Mouse (Mus musculus) adrenal gland, postnatal 4 days (tissue): Measurements from ENCODE around the gene Gtdc1. TPM values are rescaled to one million over a fixed set of nuclear protein-coding genes. Genes with fewer than 3 reads are reported as not detected.

Source experiments
- DNase-seq, 2 experiments: peaks; one replicate each; pipeline ENCODE4 v3.0.0; 2021 to 2022; ENCODE audit warnings: low spot score in 2 of 2, mixed read lengths in 2 of 2
- total RNA-seq, 2 experiments: library from RNA; stranded (reverse); gene quantifications; 2 replicates each; pipeline ENCODE4 v1.2.3; 2021

The Gtdc1 gene
- total RNA-seq, 2 experiments from 2014 or later, result 23.9 to 28.1 TPM

DNA sequence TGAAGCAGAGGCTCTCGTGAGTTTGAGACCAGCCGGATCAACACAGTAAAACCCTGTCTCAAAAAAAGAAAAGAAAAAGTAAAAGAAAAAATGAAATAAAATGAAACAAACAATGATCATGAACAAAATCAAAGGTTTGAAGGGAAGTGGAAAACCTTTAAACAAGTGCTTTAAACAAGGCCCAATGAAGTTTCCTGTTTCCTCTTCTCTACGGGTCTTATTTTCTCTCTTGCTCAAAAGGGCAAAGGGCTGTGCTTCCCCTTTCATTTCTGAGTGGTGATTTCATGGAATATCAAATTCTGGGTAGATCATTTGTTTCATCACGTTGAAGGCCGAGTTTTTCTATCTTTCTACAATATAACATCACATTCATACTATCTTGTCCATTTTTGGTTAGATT lies 136.3 kb downstream of the Gtdc1 start:
- DNase-seq, result no peak

DNA sequence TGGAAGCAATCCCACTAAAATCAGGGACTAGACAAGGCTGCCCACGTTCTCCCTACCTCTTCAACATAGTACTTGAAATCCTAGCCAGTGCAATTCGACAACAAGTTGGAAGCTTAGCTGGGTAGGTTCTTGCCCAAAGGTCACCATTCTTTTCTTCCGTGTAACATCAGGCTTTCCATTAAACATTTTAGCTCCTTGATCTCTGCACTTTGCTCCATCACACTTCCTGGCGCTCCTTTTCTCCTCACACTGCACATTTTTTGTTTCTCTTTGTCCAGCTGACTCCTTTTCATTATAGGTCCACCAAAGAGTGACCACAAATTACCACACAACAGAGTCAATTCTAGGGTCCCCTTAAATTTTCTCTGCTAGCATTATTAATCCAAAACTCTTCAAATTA lies 144.7 kb downstream of the Gtdc1 start:
- DNase-seq, result no peak

DNA sequence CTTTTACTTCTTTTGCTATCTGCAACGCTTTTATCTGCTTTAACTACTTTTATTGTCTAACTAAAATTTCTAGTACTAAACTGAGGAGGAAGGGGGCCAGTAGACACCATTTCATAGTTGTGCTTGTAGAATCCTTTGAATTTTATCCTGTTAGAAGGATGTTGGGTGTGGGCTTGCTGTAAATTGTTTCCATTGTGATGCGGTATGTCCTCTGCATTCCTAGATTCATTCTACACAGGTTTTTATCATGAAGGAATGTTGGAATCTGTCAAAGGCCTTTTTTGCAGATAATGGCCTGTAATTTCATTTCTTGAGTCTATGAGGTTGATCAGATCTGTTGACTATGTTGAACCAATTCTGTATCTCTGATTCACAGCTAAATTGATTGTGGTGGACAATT lies 146.5 kb downstream of the Gtdc1 start:
- no peak for DNase-seq

DNA sequence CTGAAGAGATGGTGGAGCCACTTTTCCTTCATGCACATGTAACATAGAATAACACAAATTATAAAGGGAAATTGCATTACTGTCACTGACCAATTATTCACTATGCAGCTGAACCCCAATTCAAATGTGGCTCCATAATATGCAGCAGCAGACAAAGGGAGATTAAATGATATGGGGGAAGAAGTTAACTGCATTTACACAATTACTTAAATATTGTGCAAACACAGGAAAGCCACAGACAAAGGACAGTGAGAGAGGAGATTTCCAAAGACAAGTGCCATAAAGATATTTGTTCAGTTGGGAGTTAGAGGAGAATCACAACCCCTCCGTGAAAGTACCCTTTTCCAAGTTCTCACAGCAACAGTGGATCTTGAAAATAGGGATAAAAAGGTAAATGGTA lies 163.6 kb downstream of the Gtdc1 start:
- DNase-seq, result no peak

DNA sequence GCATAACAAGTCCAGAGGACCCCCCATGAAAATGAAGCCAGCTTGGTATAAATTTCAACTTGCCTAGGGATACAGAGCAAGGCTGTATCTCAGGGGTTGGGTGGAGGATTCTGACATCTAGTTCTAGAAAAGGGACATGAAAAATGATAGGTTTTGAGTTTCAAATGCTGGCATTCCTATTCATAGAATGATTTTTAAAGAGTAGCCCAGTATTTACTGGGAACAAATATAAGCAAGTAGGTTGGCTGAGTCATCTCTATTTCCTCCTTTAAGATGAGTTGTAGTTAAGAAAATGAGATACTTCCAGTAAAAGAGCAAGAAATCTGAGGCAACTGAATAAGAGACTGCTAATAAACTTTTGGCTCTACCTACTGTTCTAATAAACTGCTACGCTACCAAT lies 190.8 kb downstream of the Gtdc1 start:
- DNase-seq, result no peak

DNA sequence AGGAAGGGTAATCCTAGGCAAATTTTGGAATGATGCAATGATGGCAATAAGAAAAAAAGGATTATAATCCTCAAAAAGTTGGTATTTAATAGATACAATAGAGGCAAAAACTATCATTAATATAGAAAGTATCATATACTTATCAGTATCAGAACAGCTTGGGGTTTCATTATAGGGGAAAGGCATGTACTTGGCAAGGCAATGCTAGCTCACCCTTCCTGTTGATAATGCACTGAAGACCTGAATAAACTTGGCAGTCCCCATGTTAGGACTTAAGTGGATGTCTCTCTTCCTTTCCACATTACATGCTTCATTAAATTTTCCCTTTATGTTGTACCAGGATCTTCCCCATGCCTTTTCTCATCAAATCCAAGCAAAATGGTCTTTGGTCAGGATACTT lies 206.0 kb downstream of the Gtdc1 start:
- DNase-seq, result no peak

DNA sequence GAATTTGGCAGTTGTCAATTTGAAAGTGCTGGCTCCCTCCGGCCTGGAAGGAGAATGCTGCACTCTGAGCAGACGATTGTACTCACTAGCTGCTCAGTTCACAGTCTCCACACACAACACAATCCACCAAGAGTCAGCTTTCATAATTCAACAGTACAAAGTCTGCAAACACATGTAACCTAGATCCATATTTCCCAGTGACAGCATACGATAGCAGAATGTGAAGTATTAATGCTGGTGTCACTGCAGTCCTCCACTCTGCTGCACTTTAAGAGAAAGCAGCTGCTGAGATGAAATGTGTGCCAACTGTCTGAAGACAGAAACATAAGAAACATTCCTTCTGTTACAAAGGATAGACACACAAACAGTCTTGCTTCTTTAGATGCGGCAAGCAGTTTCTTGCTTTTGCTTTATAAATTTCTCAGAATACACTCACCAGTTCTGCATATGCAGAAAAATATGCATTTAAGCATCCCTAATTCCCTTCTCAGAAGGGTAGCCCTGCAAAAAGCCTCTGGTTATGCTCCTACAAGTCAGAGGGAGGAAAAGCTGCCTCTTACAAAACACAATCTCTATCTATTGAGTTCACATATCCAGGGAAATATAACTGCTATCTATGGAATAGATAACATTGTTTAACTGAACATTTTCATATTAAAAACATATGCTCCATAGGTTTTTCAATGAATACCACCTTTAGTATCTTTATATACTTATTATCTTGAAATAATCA lies 221.4 kb downstream of the Gtdc1 start:
- DNase-seq, result no peak

DNA sequence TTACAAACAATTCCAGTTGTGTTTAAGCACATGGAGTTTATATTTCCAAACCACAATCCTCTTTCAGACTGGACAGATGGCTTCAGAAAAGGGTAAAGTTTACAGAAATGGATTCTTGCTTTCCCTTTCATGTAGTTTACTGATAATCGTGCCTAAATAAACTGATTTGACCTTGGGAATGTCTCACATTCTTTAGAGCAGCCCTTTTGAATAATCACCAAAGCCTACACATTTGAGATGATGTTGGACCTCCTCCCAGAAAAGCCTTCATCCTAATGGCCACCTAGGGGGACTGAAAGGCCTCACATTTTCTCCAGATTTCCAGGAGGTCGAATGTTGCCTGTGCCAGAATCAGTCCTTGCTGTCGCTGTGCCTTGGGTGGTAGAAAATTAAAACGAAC lies 227.2 kb downstream of the Gtdc1 start:
- DNase-seq, result no peak

DNA sequence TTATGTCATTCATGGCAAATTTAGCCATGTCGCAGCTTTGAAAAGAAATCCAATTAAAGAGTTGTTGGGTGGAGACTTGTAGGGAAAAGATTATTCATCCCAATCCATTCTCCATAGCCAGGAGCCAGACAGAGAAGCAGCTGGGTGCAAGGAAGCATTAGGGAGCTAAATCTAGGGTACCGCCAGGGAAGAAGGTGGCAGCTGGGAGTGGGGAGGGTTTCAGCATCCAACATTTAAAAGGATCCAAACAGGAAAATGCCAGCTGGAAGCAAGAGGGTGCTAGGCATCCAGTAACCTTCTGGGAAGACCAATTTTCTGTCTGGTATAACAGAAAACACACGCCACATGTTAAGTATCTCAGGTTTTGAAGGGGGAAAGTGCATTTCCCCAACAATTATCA lies 231.0 kb downstream of the Gtdc1 start:
- DNase-seq, result no peak

DNA sequence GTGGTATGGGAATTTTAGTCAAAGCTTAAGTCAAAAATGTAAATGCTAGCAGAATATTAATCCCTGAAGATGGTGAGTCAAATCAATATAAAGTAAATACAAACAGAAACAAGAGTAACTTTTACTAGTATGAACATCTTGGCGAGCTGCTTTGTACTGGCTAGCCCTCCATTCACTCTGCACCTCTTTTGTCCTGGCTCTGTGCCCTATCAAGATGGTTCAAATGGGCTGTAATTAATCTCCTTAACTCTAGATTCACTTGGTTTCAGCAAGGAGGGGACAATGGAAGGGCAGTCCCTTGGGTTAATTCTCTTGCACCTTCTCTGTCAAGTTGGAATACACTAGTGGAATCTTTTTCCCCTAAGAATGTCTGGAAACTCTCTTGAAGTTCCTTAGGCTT lies 233.6 kb downstream of the Gtdc1 start:
- DNase-seq, result no peak

DNA sequence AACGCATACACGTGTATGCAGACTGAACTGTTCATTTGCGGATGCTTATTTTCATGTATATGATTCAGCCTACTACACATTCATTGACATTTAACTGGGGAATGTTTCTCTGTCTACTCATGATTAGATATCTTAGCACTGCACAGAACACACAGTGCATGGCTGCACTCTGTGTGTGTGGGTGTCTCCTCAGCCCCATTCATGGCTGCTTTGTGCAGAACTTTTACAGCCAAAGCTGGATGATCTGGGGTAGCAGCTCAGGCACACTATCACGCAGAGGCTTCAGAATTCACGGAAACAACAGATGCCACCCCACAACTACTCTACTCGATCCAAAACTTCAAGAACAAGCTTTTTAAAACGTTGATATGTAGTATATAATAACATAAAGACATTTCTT lies 263.4 kb downstream of the Gtdc1 start:
- no peak for DNase-seq

DNA sequence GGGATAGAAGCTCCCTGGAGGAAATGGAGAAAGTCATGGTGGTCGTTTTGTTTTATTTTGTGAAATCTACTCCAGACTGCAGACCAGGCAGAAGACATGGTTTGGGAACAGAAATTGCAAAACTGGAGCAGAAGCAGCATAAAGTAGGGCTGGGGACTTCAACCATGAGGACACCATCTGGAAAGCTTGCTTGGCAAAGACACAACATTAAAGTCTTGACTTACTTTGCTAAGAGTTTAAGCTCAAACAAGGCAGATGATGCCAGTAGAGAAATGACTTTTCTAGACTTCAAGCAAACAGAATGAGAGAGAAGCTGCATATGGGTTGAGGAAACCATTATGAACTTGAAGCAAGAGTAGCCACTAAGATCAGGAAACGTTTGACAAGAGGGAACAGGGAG lies 267.6 kb downstream of the Gtdc1 start:
- no peak for DNase-seq

DNA sequence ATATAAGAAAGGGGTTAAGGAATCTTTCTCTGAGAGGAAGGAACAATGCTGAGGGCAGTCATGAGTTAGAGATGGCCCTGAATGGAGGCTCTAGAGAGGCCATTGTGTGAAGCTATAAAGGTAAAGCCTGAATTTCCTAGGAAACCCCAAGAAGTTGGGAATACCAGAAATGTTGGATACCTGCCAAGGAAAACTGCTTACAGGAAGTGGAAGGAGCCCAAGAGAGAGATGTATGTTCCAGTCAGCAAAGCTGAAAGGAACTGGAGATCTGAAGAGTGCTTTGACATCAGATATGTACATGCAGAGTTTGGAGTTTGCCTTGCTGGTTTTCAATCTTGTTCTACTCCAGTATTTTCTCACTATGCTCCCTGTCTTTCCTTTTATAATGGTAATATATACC lies 268.4 kb downstream of the Gtdc1 start:
- no peak for DNase-seq

DNA sequence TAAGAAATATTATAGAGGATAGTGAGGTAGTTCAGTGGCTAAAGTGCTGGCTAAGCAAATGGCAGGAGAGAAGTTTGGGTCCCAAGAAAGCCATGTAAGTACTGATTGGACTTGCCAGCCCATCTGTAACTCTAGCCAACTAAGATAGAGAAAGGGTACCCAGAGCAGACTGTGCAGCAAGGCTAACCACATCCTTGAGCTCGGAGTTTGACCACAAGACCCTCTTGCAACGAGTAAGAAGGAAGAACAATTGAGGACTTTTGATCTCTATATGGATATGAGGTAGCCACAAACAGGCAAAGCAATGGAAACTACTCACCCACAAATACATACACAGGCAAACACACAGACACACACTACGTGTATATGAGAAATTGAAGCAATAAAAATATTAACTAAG lies 278.9 kb downstream of the Gtdc1 start:
- DNase-seq, result no peak

DNA sequence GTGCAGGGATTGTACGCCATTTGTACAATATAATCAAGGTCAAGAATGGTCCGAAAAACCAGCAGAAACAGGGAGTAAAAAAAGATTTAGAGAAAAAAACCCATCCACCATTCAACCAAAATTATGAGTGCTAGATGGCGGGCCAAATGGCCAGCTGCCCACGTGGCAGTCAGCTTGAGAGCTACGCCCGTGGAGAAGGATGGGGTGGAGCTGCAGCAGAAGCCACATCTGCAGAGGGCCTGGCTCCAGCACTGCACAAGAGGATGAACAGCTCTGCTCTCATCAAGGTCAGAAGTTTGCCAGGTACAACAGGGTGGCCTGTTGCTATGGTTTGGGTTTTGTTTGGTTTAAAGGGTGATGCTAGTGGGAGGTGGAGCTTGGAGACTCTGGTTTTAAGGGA lies 281.1 kb downstream of the Gtdc1 start:
- DNase-seq, result no peak

DNA sequence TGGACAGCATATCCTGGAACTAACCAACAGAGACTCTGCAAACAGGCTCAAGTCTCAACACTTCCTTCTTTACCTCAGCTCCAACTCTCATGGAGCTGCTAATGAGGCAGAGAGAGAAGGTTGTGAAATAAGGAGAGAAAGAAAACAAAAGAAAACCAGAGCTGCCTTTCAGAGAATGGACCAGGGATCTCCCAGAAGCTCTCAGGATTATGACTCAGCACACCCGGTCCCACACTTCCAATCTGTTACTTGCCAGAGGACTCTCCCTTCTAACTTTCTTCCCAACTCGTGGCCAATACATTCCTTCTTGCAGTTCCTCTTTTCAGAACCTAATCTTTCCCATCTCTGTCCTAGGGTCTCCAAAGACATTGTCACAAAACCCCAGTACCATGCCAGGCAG lies 288.1 kb downstream of the Gtdc1 start:
- no peak for DNase-seq

DNA sequence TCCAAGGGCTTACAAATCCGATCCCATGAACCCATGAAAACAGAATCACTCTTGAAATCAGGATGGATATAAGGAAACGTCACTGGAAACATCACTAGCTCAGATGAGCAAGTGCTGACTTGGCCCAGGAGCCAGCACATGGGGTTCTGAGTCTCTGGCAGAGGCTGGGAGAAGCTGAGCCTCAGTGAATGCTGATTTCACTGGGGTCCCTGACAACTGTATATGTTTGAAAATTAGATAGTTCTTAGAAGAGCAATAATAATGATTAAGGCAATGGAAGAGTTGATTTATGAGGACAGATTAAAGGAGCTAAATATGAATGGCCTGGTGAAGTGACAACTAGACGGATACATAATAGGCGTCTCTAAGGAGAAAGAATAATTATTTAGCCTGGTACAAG lies 289.3 kb downstream of the Gtdc1 start:
- no peak for DNase-seq

DNA sequence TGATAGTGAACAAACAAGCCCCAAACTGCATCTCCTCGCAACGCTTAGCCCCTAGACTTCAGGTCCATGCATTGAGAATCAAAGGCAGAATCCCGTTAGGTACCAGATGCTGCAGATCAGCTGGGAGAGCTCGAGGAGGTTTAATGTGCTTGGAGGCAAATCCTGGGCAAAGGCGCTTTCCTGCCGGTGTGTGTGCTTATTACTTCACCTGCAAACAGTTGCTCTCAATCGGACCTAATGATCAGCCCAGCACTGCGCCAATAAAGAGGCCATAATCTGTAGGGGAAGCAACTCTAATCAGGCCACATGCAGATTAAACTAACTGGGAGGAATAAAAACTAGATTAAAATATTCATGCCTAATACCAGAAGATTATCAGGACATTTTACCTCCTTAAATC lies 293.5 kb downstream of the Gtdc1 start:
- DNase-seq, result no peak

DNA sequence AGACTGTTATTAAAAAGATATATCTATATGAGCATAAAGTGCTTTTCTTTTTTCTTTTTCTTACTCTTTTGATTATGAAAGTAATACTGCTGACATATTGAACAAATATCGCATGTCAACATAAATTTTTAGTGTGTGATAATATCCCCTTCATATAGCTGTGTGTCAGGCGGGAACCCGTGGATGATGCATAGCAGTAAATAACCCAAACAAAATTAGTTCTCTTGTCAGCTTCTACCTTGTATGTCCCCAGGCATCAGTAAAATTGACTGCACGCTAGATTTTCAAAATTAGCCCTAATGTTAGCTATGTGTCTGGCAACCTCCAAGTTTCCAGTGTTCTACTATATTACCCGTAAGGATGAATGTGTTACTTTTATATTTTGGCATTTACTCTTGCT lies 294.4 kb downstream of the Gtdc1 start:
- no peak for DNase-seq

DNA sequence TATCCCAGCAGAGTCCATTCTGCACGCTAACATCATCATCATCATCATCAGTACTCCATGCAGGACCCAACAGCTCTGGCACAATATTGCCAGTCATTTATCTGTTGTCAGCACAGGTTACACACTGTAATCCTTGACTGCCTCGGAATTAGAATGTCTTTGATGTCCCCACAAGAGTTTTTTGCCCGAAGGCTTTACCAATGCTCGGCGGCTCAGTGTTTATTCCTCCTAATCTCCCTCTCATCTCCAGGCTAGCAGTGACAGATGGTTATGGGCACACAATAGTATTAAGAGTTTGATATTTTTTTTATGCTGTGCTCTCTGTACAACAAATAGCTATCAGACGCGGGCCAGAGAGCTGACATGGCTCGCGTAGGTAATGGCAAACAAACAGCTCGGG lies 294.9 kb downstream of the Gtdc1 start:
- no peak for DNase-seq

DNA sequence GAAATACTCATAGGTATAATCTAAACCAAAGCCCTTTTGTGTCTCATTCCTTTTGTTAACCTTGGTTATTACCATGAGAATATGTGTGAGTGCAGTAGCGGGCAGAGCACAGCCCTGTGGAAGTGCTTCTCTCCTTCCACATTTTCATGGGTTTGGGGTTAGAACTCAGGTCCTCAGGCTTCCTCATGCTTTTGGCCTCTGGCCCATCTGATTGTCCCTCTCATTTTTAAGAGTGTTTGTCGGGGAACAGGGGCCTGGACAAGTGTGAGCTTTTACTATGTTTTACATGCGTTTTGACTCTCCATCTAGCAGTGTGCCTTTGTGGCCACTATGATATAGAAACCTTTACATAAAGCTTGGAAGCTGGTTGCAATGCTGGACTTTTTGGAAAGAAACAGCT lies 296.4 kb downstream of the Gtdc1 start:
- no peak for DNase-seq

DNA sequence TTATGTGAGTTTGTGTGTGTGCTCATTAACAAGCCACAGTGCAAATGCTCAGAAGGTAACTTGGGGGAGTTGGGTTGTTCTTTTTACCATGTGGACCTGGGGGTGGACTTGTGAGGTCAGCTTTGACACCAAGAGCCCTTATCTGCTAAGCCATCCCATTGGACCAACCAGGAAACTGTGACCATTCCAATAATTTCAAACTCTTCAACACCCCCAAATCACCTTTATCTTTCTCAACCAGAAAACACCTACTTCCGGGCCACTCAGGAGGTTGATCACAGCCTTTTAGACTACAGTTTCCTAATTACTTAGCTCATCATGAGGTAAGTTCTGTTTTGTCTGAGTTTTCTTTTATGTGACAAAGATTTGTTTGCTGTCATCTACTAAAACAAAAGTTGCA lies 298.7 kb downstream of the Gtdc1 start:
- DNase-seq, result no peak

DNA sequence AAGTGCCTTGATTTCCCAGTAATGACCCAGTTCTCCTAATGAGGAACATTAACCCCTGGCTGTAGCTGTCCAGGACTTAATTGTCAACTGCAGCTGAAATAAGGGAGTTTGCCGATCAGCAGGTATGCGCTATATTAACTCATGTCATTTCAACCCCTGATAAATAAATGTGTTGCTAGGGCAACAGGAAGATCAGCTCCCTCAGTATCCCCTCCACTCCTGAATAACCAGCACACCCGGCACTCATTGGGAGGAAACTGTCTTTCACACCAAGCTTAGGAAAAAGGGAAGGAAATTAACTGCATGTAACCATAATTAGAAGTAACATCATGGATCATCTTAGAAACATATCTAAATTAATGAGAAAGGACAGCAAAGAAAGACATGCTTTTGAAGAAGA lies 302.3 kb downstream of the Gtdc1 start:
- DNase-seq, result no peak

DNA sequence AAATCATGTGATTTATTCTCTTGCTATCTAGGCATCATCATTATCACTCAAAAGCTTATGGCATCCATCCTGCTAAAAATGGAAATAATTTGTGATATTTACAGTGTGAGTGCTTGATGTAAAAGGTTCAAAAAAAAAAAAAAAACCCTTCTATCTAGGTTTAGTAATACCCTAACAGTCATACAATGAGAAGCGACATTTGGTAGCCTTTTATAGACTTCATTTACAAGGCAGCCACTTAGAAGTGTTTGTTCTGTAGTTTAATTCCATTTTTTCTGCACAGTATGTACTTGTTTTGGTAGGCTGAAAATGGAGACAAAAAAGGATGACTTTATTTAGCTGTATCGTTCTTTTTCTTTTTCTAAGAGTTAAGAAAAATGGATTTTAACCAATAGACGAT lies 305.0 kb downstream of the Gtdc1 start:
- no peak for DNase-seq
